11 mouse cellular contexts compared by ENCODE assay signal in the genomic region with DNA sequence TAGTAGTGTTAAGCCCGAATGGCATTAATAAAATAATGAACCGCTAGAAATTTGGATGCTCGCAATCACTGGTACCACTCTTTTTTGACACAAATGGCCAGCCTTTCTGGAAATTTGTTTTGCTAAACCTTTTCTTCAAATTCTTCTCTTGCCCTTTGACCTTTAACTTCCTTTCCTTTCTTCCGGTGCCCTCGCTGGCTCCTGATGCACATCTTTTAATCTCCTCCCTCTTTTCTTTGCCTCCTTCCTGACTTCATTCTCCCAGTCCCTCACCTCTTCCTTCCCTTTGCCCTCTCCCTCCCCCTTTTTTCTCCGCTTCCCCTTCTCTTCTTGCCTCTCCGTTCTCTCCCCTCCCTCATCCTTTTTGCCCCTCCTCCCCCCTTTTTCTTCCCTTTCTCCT.
A peak's percentile ranks its signal among the peaks of the same experiment; 100 is the strongest.
DNase-seq lines count a peak whose midpoint lies in the region; ATAC-seq lines count a peak whose summit lies in the region.
"Had no signal": no experiment of that assay in that cellular context is flagged by ENCODE, and none has a peak within 500 bp of the region (broad histone marks: within the 10 kb centered on the region; RNA-seq: fewer than 3 reads in every experiment).

No protein-coding gene starts in this region.

- no peak for ATAC-seq in kidney, embryonic 16.5 days (ENCODE audit: low FRiP score, low TSS enrichment)
- no peak for ATAC-seq in embryonic facial prominence, embryonic 13.5 days (ENCODE audit: insufficient number of reproducible peaks, insufficient read depth, low FRiP score, low TSS enrichment, low read depth)
- ATAC-seq in hindbrain, embryonic 14.5 days (ENCODE audit: low FRiP score), result no peak
- ATAC-seq: lung, postnatal 0 days had no signal

- no peak for DNase-seq in kidney, postnatal 36 days
- DNase-seq in hindbrain, embryonic 14.5 days (ENCODE audit: low spot score), result no peak
- DNase-seq in neural tube, embryonic 10.5 days (ENCODE audit: extremely low spot score, low spot score), result peak; percentile 24
- DNase-seq in adrenal gland, postnatal 36 days, result no peak
- DNase-seq in spleen, adult 18-20 months, result no peak
- no peak for DNase-seq in layer of hippocampus, postnatal 36 days
- DNase-seq: kidney, adult 8-10 months; thymus, postnatal 36 days had no signal

- 26% methylated on average over 7 of the region's 7 CpGs for WGBS in kidney, embryonic 16.5 days
- WGBS in embryonic facial prominence, embryonic 13.5 days, result 21% methylated on average over 7 of the region's 7 CpGs
- 14% methylated on average over 7 of the region's 7 CpGs for WGBS in hindbrain, embryonic 14.5 days

- H3K27me3 ChIP-seq in kidney, embryonic 16.5 days (ENCODE audit: insufficient read depth, low read length), result no peaks in the 10 kb centered on the region
- H3K27me3 ChIP-seq in embryonic facial prominence, embryonic 13.5 days, result no peaks in the 10 kb centered on the region
- H3K27me3 ChIP-seq in hindbrain, embryonic 14.5 days (ENCODE audit: control insufficient read depth, insufficient read depth, low read length), result no peaks in the 10 kb centered on the region

- peak overlapping the region; percentile 44 for H3K4me2 ChIP-seq in kidney, embryonic 16.5 days (replicated peaks; ENCODE audit: low read depth, low read length)
- peak overlapping the region; percentile 59 for H3K4me2 ChIP-seq in embryonic facial prominence, embryonic 13.5 days
- H3K4me2 ChIP-seq in hindbrain, embryonic 14.5 days (replicated peaks), result peak overlapping the region; percentile 47

- H3K4me3 ChIP-seq in kidney, embryonic 16.5 days (ENCODE audit: low read length), result peak overlapping the region; percentile 27; the same call in 1 of the 2 replicates
- no peak overlapping the region for H3K4me3 ChIP-seq in embryonic facial prominence, embryonic 13.5 days
- H3K4me3 ChIP-seq in hindbrain, embryonic 14.5 days (replicated peaks; ENCODE audit: low read length), result peak overlapping the region; percentile 10; the same call in 1 of the 2 replicates

- H3K27ac ChIP-seq in kidney, embryonic 16.5 days (ENCODE audit: low read length), result no peak overlapping the region
- no peak overlapping the region for H3K27ac ChIP-seq in embryonic facial prominence, embryonic 13.5 days
- peak overlapping the region; percentile 51; the same call in 1 of the 2 replicates for H3K27ac ChIP-seq in hindbrain, embryonic 14.5 days

- peaks cover 21% of the 10 kb centered on the region for H3K4me1 ChIP-seq in kidney, embryonic 16.5 days (ENCODE audit: insufficient read depth, low read length)
- H3K4me1 ChIP-seq in embryonic facial prominence, embryonic 13.5 days, result peaks cover 50% of the 10 kb centered on the region
- H3K4me1 ChIP-seq in hindbrain, embryonic 14.5 days (replicated peaks; ENCODE audit: control insufficient read depth, insufficient read depth, low read length), result peaks cover 30% of the 10 kb centered on the region

- no peaks in the 10 kb centered on the region for H3K36me3 ChIP-seq in kidney, embryonic 16.5 days (ENCODE audit: insufficient read depth, low read length)
- H3K36me3 ChIP-seq in embryonic facial prominence, embryonic 13.5 days, result no peaks in the 10 kb centered on the region
- H3K36me3 ChIP-seq in hindbrain, embryonic 14.5 days (replicated peaks; ENCODE audit: control insufficient read depth, insufficient read depth), result no peaks in the 10 kb centered on the region

- no peak overlapping the region for H3K9ac ChIP-seq in kidney, embryonic 16.5 days (replicated peaks; ENCODE audit: low read length)
- H3K9ac ChIP-seq in embryonic facial prominence, embryonic 13.5 days, result peak overlapping the region; percentile 57; the same call in 1 of the 2 replicates
- peak overlapping the region; percentile 50; the same call in 1 of the 2 replicates for H3K9ac ChIP-seq in hindbrain, embryonic 14.5 days

- H3K9me3 ChIP-seq in kidney, embryonic 16.5 days (ENCODE audit: low read length), result no peaks in the 10 kb centered on the region
- H3K9me3 ChIP-seq in embryonic facial prominence, embryonic 13.5 days, result no peaks in the 10 kb centered on the region
- H3K9me3 ChIP-seq in hindbrain, embryonic 14.5 days (ENCODE audit: control insufficient read depth, low read length), result no peaks in the 10 kb centered on the region
